Mouse (Mus musculus) lung, postnatal 0 days (tissue): ENCODE measurements around the gene Drc7.

Source experiments
- CTCF ChIP-seq: IDR thresholded peaks from 2 replicates; pipeline ENCODE4 v1.5.1; 2016; ENCODE audit warnings: antibody characterized with exemption, mild to moderate bottlenecking
- EP300 ChIP-seq: IDR thresholded peaks from 2 replicates; pipeline ENCODE4 v1.6.1; 2016; ENCODE audit warnings: antibody characterized with exemption, mild to moderate bottlenecking, control low read depth

- TF ChIP-seq CTCF (peak; percentile 43), EP300 (no peak)
Observed at GRCm38 (mm10) chr8:95101972-95102371, 47.1 kb downstream of the Drc7 start.
